Mouse (Mus musculus) heart, adult 9 months (tissue): ENCODE measurements around the gene Bckdha.

ENCODE experiments used
- DNase-seq, 2 experiments: peaks; one replicate each; pipeline ENCODE4 v3.0.0; 2022; ENCODE audit warnings: low spot score in 2 of 2

Bckdha gene

GRCm38 (mm10) chr7:25614831-25615705 lies 43.7 kb downstream of the Bckdha start:
- DNase-seq, result no peak

GRCm38 (mm10) chr7:25614086-25614485 lies 44.7 kb downstream of the Bckdha start:
- no peak for DNase-seq

GRCm38 (mm10) chr7:25611501-25611900 lies 47.3 kb downstream of the Bckdha start:
- no peak for DNase-seq

GRCm38 (mm10) chr7:25610056-25610455 lies 48.7 kb downstream of the Bckdha start:
- no peak for DNase-seq

GRCm38 (mm10) chr7:25607196-25607595 lies 51.6 kb downstream of the Bckdha start:
- DNase-seq, result no peak

- no peak for DNase-seq
These were observed 52.1 kb downstream of the Bckdha start for GRCm38 (mm10) chr7:25606625-25607063.

- no peak for DNase-seq
These were observed 57.4 kb downstream of the Bckdha start for GRCm38 (mm10) chr7:25601346-25601745.

GRCm38 (mm10) chr7:25600666-25601065 lies 58.1 kb downstream of the Bckdha start:
- DNase-seq, result no peak

GRCm38 (mm10) chr7:25599663-25600062 lies 59.1 kb downstream of the Bckdha start:
- peak; percentile 31 to 67 for DNase-seq

GRCm38 (mm10) chr7:25593859-25594258 lies 64.9 kb downstream of the Bckdha start:
- DNase-seq, result no peak

- DNase-seq, result no peak
These were observed 67.6 kb downstream of the Bckdha start for GRCm38 (mm10) chr7:25591226-25591625.

- DNase-seq, result no peak
These were observed 73.2 kb downstream of the Bckdha start for GRCm38 (mm10) chr7:25585351-25586204.

- DNase-seq, result no peak
These were observed 74.1 kb downstream of the Bckdha start for GRCm38 (mm10) chr7:25584651-25585050.

GRCm38 (mm10) chr7:25582301-25582810 lies 76.4 kb downstream of the Bckdha start:
- no peak for DNase-seq
